Mouse (Mus musculus) lung, postnatal 10 days (tissue): ENCODE results near the gene Axdnd1.
"Not testable (repeated sequence)": the region's sequence is repeated elsewhere in the genome, so short reads cannot be mapped to it uniquely, and the experiment has no call there.

Experiments
- DNase-seq: peaks from one replicate; pipeline ENCODE4 v3.0.0; 2021

Gene Axdnd1

GRCm38 (mm10) chr1:156437016-156437708, 16.2 kb upstream of the Axdnd1 start:
- DNase-seq = no peak

DNA sequence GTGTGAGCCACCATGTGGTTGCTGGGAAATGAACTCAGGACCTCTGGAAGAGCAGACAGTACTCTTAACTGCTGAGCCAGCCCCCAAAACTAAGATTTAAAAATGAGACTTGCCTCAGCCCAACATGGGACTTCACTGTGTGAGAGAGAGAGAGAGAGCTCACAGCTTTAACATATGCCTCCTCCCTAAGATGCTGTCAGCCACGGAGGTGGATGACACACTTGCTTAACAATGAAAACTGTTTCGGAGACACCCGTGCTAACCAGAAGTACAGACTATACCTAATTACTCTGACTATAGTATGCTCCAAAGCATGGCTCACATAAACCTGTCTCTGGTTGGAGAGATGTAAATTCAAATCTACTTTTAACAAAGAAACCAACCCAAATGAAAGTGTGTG, 12.5 kb upstream of the Axdnd1 start:
- no peak for DNase-seq

DNA sequence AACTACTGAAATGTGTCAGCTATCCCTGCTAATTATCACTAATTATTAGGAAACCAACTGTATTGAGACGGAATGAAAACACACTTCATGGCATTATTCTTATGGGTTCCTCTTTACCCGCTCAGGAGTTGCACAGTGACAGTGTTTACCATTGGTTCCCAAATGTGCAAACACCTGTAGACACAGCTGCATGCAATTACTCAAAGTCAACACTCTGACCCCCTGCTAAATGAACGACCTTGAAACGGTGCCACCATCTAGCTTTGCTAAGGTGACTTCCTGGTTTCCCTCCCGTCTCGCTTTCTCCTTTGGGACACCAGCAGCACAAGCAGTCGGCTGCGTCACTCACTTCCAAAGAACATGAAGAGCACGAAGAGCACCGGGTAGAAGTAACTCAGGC, 11.5 kb upstream of the Axdnd1 start:
- DNase-seq = no peak

DNA sequence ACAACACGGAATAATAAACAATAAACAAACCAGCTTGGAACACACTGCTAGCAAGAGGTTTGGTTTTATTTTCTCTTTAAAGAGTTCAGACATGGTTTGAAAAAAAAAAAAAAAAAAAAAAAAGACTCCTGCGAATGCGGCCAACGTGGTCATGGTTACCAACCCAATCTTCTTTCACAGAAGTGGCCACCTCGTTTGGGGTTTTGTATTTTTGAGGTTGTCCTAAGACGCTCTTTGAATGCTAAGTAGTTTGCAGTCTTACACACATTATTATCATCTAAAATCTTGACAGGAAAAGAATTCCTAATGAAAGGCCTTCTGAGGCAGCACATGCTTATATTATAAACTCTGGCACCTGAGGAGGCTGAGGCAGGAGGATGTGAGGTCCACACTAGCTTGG, 7.5 kb upstream of the Axdnd1 start:
- DNase-seq = no peak

GRCm38 (mm10) chr1:156425746-156426145, 4.8 kb upstream of the Axdnd1 start:
- DNase-seq = no peak

DNA sequence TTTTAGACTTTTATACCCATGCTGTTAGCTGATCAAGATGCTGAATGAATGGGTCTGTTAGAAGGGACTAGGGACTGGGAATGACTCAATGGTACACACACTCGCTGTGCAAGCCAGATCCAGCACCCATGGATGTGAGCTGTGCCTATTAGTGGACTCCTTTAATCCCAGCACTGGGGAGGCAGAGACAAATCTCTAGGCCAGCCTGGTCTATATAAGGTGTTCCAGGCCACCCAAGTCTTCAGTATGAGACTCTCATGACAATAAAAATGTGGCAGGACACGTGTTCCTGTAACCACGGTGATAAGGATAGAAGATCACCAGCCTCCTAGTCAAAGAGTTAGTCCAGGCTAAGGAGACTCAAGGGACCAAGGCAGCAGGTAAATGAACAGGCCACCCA, 3.1 kb upstream of the Axdnd1 start:
- DNase-seq = no peak

GRCm38 (mm10) chr1:156423493-156423892, 2.5 kb upstream of the Axdnd1 start:
- no peak for DNase-seq

DNA sequence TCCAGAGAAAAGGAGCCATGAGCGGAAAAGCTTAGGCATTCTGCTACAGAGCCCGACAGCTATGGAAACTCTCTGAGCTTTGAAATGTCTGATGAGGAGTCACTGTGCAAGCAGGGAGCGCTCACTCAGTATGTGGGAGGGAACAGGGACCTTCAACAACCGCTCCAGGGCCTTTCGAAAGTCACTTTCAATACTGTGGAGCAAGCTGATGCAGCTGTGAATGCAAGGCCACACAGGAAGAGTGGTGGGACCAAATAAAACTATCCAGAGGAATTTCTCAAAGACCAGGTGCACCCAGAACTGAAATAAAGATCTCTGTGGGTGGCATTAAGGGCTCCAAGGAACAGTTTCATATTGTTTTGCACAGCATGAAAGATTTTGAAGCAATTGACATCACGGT, 1.9 kb upstream of the Axdnd1 start:
- DNase-seq = no peak

- peak; percentile 66 for DNase-seq
Observed at GRCm38 (mm10) chr1:156418170-156418569, 2.8 kb downstream of the Axdnd1 start.

DNA sequence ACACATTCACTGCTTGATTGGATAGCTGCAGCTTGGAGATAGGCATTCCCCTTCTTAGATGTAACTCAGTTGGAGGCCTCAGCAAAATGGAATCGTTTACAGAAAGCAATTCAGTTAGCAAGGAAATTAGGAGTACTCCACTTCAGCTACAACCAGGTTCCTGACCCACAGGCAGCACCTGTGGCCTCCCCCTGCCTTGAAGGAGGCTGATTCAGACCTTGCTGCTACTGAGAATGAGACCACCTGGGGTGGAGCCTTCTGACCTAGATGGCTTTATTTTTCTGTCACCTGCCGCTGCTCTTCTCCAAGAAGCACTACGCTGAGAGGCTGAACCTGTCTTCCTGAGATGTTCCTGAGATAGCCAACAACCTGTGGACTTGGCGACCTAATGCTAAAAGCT, 12.4 kb downstream of the Axdnd1 start:
- no peak for DNase-seq

DNA sequence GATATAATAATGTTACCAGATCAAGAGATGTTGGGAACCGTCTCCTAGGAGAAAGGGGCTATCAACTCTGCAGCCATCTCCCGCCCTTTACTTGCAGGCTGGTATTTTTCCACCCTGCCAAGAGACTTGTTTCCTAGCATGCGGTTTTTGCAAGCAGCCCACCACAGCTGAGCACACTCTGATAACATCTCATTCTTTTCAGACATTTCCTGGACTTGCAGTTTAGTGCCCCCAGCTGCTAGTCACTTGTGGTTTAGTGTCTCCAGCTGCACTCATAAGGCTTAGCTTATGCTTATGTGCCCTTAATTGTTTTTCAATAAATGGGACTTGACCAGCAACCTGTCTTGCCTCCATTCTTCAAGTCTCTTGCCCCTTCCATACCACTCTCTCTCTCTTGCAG, 13.0 kb downstream of the Axdnd1 start:
- peak; percentile 48 for DNase-seq

GRCm38 (mm10) chr1:156403251-156403650, 17.7 kb downstream of the Axdnd1 start:
- no peak for DNase-seq

GRCm38 (mm10) chr1:156402491-156402890, 18.5 kb downstream of the Axdnd1 start:
- no peak for DNase-seq

- DNase-seq = not testable (repeated sequence)
Observed at GRCm38 (mm10) chr1:156400159-156400558, 20.8 kb downstream of the Axdnd1 start.

DNA sequence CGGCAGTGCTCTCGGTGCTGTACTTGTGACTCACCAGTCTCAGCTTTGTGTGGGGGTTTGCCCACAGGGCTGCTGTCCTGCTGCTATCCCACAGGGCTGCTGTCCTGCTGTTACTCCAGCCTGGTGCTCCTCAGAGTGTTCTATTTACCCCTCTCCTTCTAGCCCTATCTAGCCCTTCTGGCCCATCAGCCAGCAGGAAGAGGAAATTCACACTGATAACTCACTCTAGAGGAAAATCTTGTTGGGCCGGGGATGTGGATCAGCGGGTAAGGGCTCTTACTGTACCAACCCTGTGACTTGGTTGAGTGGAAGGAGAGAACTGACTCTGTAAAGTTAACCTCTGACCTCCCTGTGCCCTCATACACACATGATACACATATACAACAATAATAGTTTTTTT, 27.8 kb downstream of the Axdnd1 start:
- DNase-seq = no peak

GRCm38 (mm10) chr1:156386880-156387279, 34.1 kb downstream of the Axdnd1 start:
- no peak for DNase-seq

DNA sequence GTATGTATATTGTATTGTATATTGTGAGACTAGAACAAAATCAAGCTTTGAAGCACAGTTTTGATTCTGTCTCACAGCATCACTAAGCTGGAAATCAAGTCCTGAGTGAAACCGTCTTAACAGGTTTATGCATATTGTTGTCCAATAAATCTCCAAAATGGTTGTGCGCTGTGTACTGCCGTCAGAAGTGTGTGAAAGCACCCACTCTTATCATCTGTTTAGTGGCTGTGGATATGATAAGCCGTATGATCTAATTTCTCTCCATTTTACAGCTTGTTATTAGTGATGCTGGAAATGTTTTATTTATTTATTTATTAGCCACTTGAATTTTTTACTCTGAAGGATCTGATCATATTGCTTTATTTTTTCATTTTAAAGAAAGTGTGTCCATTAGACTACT, 34.7 kb downstream of the Axdnd1 start:
- DNase-seq = no peak

DNA sequence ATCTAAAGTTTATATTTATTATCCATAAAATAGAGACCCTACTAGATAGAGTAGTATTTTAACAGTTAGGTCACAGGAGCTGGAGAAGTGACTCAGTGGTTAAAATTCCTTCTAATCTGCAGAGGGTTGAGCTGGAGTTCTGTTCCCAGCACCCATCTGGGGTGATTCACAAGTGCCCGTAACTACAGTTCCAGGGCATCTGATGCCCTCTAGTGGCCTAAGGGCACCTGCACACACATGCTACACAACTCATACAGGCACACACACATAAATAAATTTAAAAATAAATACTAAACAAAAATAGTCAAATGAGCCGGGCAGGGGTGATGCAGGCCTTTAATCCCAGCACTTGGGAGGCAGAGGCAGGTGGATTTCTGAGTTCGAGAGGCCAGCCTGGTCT, 39.7 kb downstream of the Axdnd1 start:
- no peak for DNase-seq

DNA sequence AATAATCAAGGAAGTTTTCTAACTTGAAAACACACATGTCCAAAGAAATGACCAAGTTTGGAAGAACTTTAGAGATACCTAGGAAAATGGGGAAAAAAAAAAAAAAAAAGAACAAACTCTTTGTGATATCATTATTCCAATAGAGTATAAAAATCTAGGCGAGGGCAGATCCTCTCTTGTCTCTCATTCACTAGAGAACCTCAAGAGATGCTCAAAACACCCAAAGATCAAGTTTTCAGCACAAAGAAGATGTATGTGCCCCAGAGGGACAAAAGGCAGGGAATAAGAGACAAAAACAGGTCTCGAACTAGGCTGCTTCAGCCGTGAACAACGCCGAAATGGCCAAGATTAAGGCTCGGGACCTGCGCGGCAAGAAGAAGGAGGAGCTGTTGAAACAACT, 55.2 kb downstream of the Axdnd1 start, which contains the start of gene Gm2000:
Gene Gm2000 (plus strand): TSS at position 301 of the 400 bp plus-strand sequence.
- DNase-seq = no peak

DNA sequence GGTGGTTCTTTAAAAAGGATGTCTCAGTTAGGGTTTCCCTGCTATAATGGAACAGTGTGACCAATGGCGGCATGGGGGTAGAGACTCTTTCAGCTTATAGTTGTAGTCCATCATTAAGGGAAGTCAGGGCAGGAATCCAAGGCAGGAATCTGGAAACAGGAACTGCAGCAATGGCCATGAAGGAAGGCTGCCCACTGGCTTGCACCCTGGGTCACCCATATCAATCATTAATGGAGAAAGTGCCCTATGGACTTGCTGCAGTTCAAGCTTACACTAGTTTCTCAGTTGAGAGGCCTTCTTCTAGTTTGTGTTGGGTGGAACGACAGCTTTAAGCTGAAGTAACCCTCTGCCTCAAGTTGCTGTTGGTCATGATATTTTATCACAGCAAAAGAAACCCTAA, 68.5 kb downstream of the Axdnd1 start:
- DNase-seq = no peak

- DNase-seq = no peak
Observed at GRCm38 (mm10) chr1:156350441-156350840, 70.5 kb downstream of the Axdnd1 start.

DNA sequence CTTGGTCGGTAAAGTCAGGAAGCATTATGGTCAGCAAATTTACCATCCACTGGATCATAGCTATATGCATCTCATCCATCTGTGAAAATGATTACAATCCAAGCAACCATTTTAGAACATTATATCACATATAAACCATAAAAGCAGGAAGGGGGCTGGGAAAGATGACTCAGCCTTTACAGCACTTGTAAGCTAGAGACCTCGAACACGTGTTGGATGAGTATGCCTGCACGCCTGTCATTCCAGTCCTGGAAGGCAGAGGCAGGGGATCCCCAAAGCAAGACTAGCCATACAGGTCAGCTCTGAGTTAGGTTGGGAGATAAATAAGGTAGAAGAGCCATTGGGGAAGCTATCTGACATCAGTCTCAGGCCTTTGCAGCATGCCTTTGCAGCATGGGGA, 71.9 kb downstream of the Axdnd1 start:
- no peak for DNase-seq

DNA sequence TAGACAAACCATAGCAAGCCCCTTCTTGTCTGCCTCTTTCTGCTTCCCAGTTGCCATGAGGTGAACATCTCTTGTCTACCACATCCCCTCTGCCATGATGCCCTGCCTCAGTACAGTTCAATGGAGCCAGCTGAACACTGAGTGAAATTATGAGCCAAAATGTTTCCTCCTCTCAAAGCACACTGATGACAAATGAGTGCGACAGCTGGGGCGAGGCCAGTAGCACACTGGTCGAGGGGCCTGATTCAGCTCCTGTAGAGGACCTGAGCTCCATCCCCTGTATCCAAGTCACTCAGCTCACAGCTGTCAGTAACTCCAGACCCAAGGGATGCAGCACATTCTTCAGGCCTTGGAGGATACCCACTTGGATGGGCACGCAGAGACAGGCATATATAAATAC, 75.3 kb downstream of the Axdnd1 start:
- DNase-seq = no peak

DNA sequence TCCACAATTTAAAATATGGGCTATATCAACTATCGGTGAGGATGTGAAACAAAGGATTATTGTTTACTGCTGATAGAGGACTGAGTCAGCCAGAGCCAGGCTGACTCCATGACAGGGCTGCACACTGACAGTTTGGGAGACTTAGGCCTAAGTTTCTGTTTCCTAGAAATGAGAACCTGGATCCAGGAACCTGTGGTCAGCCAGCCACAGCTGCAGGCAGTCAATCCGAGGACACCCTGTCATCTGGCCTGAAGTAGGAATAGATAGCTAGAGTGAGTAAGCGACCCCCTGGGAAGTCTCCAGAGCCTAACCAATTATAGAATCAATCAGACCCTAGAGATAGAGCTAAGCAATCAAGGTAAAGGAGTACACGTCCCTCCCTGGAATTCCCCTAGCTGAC, 76.5 kb downstream of the Axdnd1 start:
- DNase-seq = no peak

DNA sequence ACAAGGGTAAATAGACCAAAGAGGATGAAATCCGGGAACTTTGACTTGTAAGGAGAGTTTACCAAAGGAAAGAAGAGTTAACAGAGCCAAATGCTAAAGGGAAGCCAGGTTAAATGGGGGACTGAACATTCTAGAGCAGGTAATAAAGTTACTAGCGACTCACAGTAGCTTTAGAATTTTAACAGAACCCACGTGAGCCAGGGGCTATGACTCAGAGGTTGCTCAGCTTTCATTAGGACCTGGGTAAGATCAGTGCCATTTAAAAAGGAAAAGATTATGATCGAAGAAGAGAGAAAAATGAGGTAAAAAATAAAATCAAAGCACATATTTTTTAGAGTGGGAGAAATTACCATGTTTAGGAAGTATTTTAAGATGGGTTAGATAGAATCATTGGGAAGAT, 80.1 kb downstream of the Axdnd1 start:
- no peak for DNase-seq
